Mouse (Mus musculus): ENCODE measurements around the gene Ip6k3. TPM values are rescaled to one million over a fixed set of nuclear protein-coding genes. Genes with fewer than 3 reads are reported as not detected.

The Ip6k3 gene
- polyA plus RNA-seq, 1 experiment from 2014 or later: not detected

GRCm38 (mm10) chr17:27129291-27129690, 38.3 kb downstream of the Ip6k3 start:
- H3K4me1 ChIP-seq (replicated peaks; ENCODE audit: control insufficient read depth, insufficient read depth, low read length): peaks cover 33% of the 10 kb centered on the region
- no peak overlapping the region for H3K27ac ChIP-seq (ENCODE audit: low read depth)
- H3K9me3 ChIP-seq (ENCODE audit: control insufficient read depth, low read length): no peaks in the 10 kb centered on the region
- WGBS: 85% methylated on average over 13 of the region's 13 CpGs
- no peak overlapping the region for H3K4me3 ChIP-seq (ENCODE audit: low read depth, low read length)
- ATAC-seq (replicated peaks; ENCODE audit: low FRiP score, low TSS enrichment, low read depth) (no peak), DNase-seq (ENCODE audit: low spot score) (no peak)
- peaks cover 21% of the 10 kb centered on the region; the same call in 1 of the 2 replicates for H3K36me3 ChIP-seq (ENCODE audit: control insufficient read depth, insufficient read depth, low read length)
- H3K9ac ChIP-seq (ENCODE audit: low read length): no peak overlapping the region
- no peaks in the 10 kb centered on the region for H3K27me3 ChIP-seq (replicated peaks; ENCODE audit: control insufficient read depth, insufficient read depth, low read length)
- H3K4me2 ChIP-seq (ENCODE audit: low read length): no peak overlapping the region

- Histone ChIP-seq H3K4me2 (ENCODE audit: low read length) (no peak overlapping the region), H3K27me3 (replicated peaks; ENCODE audit: control insufficient read depth, insufficient read depth, low read length) (no peaks in the 10 kb centered on the region), H3K4me3 (ENCODE audit: low read depth, low read length) (no peak overlapping the region), H3K36me3 (ENCODE audit: control insufficient read depth, insufficient read depth, low read length) (peaks cover 31% of the 10 kb centered on the region), H3K27ac (ENCODE audit: low read depth) (no peak overlapping the region), H3K4me1 (replicated peaks; ENCODE audit: control insufficient read depth, insufficient read depth, low read length) (peaks cover 30% of the 10 kb centered on the region), H3K9ac (ENCODE audit: low read length) (no peak overlapping the region), H3K9me3 (ENCODE audit: control insufficient read depth, low read length) (no peaks in the 10 kb centered on the region)
- DNase-seq (ENCODE audit: low spot score) (no peak), ATAC-seq (replicated peaks; ENCODE audit: low FRiP score, low TSS enrichment, low read depth) (no peak)
- 94% methylated on average over 5 of the region's 5 CpGs for WGBS
Observed at GRCm38 (mm10) chr17:27128189-27128588, 39.4 kb downstream of the Ip6k3 start.

- WGBS: 71% methylated on average over 10 of the region's 10 CpGs
- H3K9me3 ChIP-seq (ENCODE audit: control insufficient read depth, low read length): no peaks in the 10 kb centered on the region
- H3K36me3 ChIP-seq (ENCODE audit: control insufficient read depth, insufficient read depth, low read length): peaks cover 41% of the 10 kb centered on the region
- no peak overlapping the region for H3K4me3 ChIP-seq (ENCODE audit: low read depth, low read length)
- H3K4me2 ChIP-seq (ENCODE audit: low read length): no peak overlapping the region
- H3K9ac ChIP-seq (ENCODE audit: low read length): no peak overlapping the region
- DNase-seq (ENCODE audit: low spot score) (no peak), ATAC-seq (replicated peaks; ENCODE audit: low FRiP score, low TSS enrichment, low read depth) (no peak)
- peaks cover 20% of the 10 kb centered on the region for H3K4me1 ChIP-seq (replicated peaks; ENCODE audit: control insufficient read depth, insufficient read depth, low read length)
- no peaks in the 10 kb centered on the region for H3K27me3 ChIP-seq (replicated peaks; ENCODE audit: control insufficient read depth, insufficient read depth, low read length)
- no peak overlapping the region for H3K27ac ChIP-seq (ENCODE audit: low read depth)
Observed at GRCm38 (mm10) chr17:27126974-27127373, 40.6 kb downstream of the Ip6k3 start.

- H3K27ac ChIP-seq (ENCODE audit: low read depth): no peak overlapping the region
- ATAC-seq (replicated peaks; ENCODE audit: low FRiP score, low TSS enrichment, low read depth) (no peak), DNase-seq (ENCODE audit: low spot score) (no peak)
- H3K4me1 ChIP-seq (replicated peaks; ENCODE audit: control insufficient read depth, insufficient read depth, low read length): peaks cover 30% of the 10 kb centered on the region
- no peak overlapping the region for H3K4me2 ChIP-seq (ENCODE audit: low read length)
- H3K9me3 ChIP-seq (ENCODE audit: control insufficient read depth, low read length): no peaks in the 10 kb centered on the region
- H3K4me3 ChIP-seq (ENCODE audit: low read depth, low read length): no peak overlapping the region
- no peaks in the 10 kb centered on the region for H3K27me3 ChIP-seq (replicated peaks; ENCODE audit: control insufficient read depth, insufficient read depth, low read length)
- 88% methylated on average over 11 of the region's 11 CpGs for WGBS
- no peak overlapping the region for H3K9ac ChIP-seq (ENCODE audit: low read length)
- peaks cover 47% of the 10 kb centered on the region for H3K36me3 ChIP-seq (ENCODE audit: control insufficient read depth, insufficient read depth, low read length)
Observed at GRCm38 (mm10) chr17:27125669-27126202, 41.9 kb downstream of the Ip6k3 start.

GRCm38 (mm10) chr17:27125185-27125584, 42.4 kb downstream of the Ip6k3 start:
- peaks cover 29% of the 10 kb centered on the region for H3K4me1 ChIP-seq (replicated peaks; ENCODE audit: control insufficient read depth, insufficient read depth, low read length)
- no peak overlapping the region for H3K4me3 ChIP-seq (ENCODE audit: low read depth, low read length)
- no peak overlapping the region for H3K4me2 ChIP-seq (ENCODE audit: low read length)
- H3K36me3 ChIP-seq (ENCODE audit: control insufficient read depth, insufficient read depth, low read length): peaks cover 47% of the 10 kb centered on the region
- ATAC-seq (replicated peaks; ENCODE audit: low FRiP score, low TSS enrichment, low read depth): peak; percentile 40; the same call in 1 of the 2 replicates
- no peaks in the 10 kb centered on the region for H3K9me3 ChIP-seq (ENCODE audit: control insufficient read depth, low read length)
- no peak overlapping the region for H3K9ac ChIP-seq (ENCODE audit: low read length)
- 32% methylated on average over 12 of the region's 12 CpGs for WGBS
- H3K27me3 ChIP-seq (replicated peaks; ENCODE audit: control insufficient read depth, insufficient read depth, low read length): no peaks in the 10 kb centered on the region
- no peak overlapping the region for H3K27ac ChIP-seq (ENCODE audit: low read depth)
- peak; percentile 90 for DNase-seq (ENCODE audit: low spot score)

- ATAC-seq (replicated peaks; ENCODE audit: low FRiP score, low TSS enrichment, low read depth) (no peak), DNase-seq (ENCODE audit: low spot score) (no peak)
- Histone ChIP-seq H3K9ac (ENCODE audit: low read length) (no peak overlapping the region), H3K36me3 (ENCODE audit: control insufficient read depth, insufficient read depth, low read length) (peaks cover 51% of the 10 kb centered on the region), H3K4me2 (ENCODE audit: low read length) (no peak overlapping the region), H3K9me3 (ENCODE audit: control insufficient read depth, low read length) (no peaks in the 10 kb centered on the region), H3K4me1 (replicated peaks; ENCODE audit: control insufficient read depth, insufficient read depth, low read length) (peaks cover 31% of the 10 kb centered on the region), H3K27me3 (replicated peaks; ENCODE audit: control insufficient read depth, insufficient read depth, low read length) (no peaks in the 10 kb centered on the region), H3K4me3 (ENCODE audit: low read depth, low read length) (no peak overlapping the region), H3K27ac (ENCODE audit: low read depth) (no peak overlapping the region)
- 91% methylated on average over 7 of the region's 7 CpGs for WGBS
Observed at GRCm38 (mm10) chr17:27123813-27124375, 43.7 kb downstream of the Ip6k3 start.

GRCm38 (mm10) chr17:27123103-27123502, 44.5 kb downstream of the Ip6k3 start:
- Histone ChIP-seq H3K4me1 (replicated peaks; ENCODE audit: control insufficient read depth, insufficient read depth, low read length) (peaks cover 31% of the 10 kb centered on the region), H3K4me3 (ENCODE audit: low read depth, low read length) (no peak overlapping the region), H3K9ac (ENCODE audit: low read length) (no peak overlapping the region), H3K27me3 (replicated peaks; ENCODE audit: control insufficient read depth, insufficient read depth, low read length) (no peaks in the 10 kb centered on the region), H3K9me3 (ENCODE audit: control insufficient read depth, low read length) (no peaks in the 10 kb centered on the region), H3K4me2 (ENCODE audit: low read length) (no peak overlapping the region), H3K36me3 (ENCODE audit: control insufficient read depth, insufficient read depth, low read length) (peaks cover 51% of the 10 kb centered on the region), H3K27ac (ENCODE audit: low read depth) (no peak overlapping the region)
- DNase-seq (ENCODE audit: low spot score) (no peak), ATAC-seq (replicated peaks; ENCODE audit: low FRiP score, low TSS enrichment, low read depth) (no peak)
- 93% methylated on average over 2 of the region's 2 CpGs for WGBS

- H3K27ac ChIP-seq (ENCODE audit: low read depth): no peak overlapping the region
- WGBS: 64% methylated on average over 11 of the region's 11 CpGs
- no peaks in the 10 kb centered on the region for H3K27me3 ChIP-seq (replicated peaks; ENCODE audit: control insufficient read depth, insufficient read depth, low read length)
- ATAC-seq (replicated peaks; ENCODE audit: low FRiP score, low TSS enrichment, low read depth) (no peak), DNase-seq (ENCODE audit: low spot score) (no peak)
- peaks cover 31% of the 10 kb centered on the region for H3K4me1 ChIP-seq (replicated peaks; ENCODE audit: control insufficient read depth, insufficient read depth, low read length)
- no peak overlapping the region for H3K4me3 ChIP-seq (ENCODE audit: low read depth, low read length)
- H3K36me3 ChIP-seq (ENCODE audit: control insufficient read depth, insufficient read depth, low read length): peaks cover 51% of the 10 kb centered on the region
- H3K4me2 ChIP-seq (ENCODE audit: low read length): no peak overlapping the region
- no peak overlapping the region for H3K9ac ChIP-seq (ENCODE audit: low read length)
- no peaks in the 10 kb centered on the region for H3K9me3 ChIP-seq (ENCODE audit: control insufficient read depth, low read length)
Observed at GRCm38 (mm10) chr17:27122701-27123100, 44.9 kb downstream of the Ip6k3 start.

- peaks cover 49% of the 10 kb centered on the region for H3K36me3 ChIP-seq (ENCODE audit: control insufficient read depth, insufficient read depth, low read length)
- DNase-seq (ENCODE audit: low spot score) (no peak), ATAC-seq (replicated peaks; ENCODE audit: low FRiP score, low TSS enrichment, low read depth) (0 out of 2 replicates have a peak, but pooled peaks have one; percentile 48)
- no peaks in the 10 kb centered on the region for H3K27me3 ChIP-seq (replicated peaks; ENCODE audit: control insufficient read depth, insufficient read depth, low read length)
- H3K9ac ChIP-seq (ENCODE audit: low read length): no peak overlapping the region
- WGBS: 75% methylated on average over 7 of the region's 7 CpGs
- peaks cover 26% of the 10 kb centered on the region for H3K4me1 ChIP-seq (replicated peaks; ENCODE audit: control insufficient read depth, insufficient read depth, low read length)
- no peak overlapping the region for H3K4me3 ChIP-seq (ENCODE audit: low read depth, low read length)
- H3K27ac ChIP-seq (ENCODE audit: low read depth): no peak overlapping the region
- no peak overlapping the region for H3K4me2 ChIP-seq (ENCODE audit: low read length)
- H3K9me3 ChIP-seq (ENCODE audit: control insufficient read depth, low read length): no peaks in the 10 kb centered on the region
Observed at GRCm38 (mm10) chr17:27121781-27122180, 45.8 kb downstream of the Ip6k3 start.
